Mouse (Mus musculus) adrenal gland, adult 18-20 months (tissue): ENCODE results near the gene Gm29644. TPM values are rescaled to one million over a fixed set of nuclear protein-coding genes. Genes with fewer than 3 reads are reported as not detected.
"Not testable (repeated sequence)": the region's sequence is repeated elsewhere in the genome, so short reads cannot be mapped to it uniquely, and the experiment has no call there.

Experiments
- DNase-seq, 2 experiments: peaks; one replicate each; pipeline ENCODE4 v3.0.0; 2021 to 2022; ENCODE audit warnings: low spot score in 2 of 2
- long read RNA-seq, 2 experiments: library from polyadenylated mRNA; stranded (forward); transcript quantifications; one replicate each; pipeline ENCODE4 v2.0.0; 2021
- total RNA-seq, 2 experiments: library from RNA; stranded (reverse); gene quantifications; 1 replicate in 1 of 2; 2 replicates in 1 of 2; pipeline ENCODE4 v1.2.3; 2021

Gm29644 gene
- not detected for total RNA-seq
- long read RNA-seq, experiment 1, result 0 reads
- long read RNA-seq, experiment 2, result 0 reads

- DNase-seq, result not testable (repeated sequence)
Measured at GRCm38 (mm10) chrY:70303187-70303586, at the start of gene Gm29644, which contains the start of gene Gm29423. TSS of gene Gm29644 (minus strand) at chrY:70303343. TSS of gene Gm29423 (minus strand) at chrY:70303287.

DNA sequence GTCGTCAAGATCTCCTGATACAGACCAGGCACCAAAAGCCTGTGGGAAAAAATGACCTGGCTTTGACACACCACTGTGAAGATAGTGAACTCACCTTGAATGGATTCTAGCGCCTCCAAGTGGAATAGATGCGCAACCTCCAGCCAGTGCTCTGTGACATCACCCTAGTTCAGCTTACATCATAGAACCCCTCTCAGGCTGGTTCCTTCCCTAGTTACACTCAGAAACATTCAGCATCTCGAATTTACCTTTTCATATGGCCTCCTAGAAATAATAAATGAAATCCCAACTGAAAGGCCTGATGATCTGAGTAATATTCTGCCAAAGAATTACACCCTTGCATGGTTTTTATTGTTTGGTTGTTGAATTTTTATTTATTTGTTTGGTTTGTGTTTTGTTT is 29.6 kb downstream of the Gm29644 start, which contains the start of gene Gm21118:
Gene Gm21118, minus strand, starts transcription at position 101 of the 400 bp plus-strand sequence.
- not testable (repeated sequence) for DNase-seq

Other genes with a start within 250 kb of the Gm29644 start
- not detected for gene Gm21118, start 29.7 kb downstream of the Gm29644 start, total RNA-seq
- gene Gm29423, start 56 bp downstream of the Gm29644 start, total RNA-seq, result not detected
- not detected for gene Gm20888, start 138.5 kb upstream of the Gm29644 start, total RNA-seq